Mouse (Mus musculus): ENCODE data around the gene Chd8.

DNA sequence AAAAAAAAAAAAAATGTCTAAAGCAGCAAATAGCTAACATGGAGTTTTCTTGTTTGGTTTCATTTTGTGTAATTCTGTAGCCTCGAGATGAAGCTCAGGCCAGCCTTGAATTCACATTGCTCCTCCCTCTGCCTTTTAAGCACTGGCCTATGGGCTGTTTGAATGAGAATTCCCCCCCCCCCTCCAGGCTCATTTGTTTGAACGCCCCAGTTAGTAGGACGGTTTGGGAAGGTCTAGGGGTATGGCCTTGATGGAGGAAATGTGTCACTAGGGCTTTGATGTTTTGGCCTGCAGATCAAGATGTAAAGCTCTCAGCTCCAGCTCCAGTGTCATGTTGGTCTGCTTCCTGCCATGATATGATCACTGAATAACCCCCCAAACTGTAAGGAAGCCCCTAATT lies 15.2 kb upstream of the Chd8 start:
- TF ChIP-seq POLR2A (IDR thresholded peaks at IDR 0.05; ENCODE audit: borderline replicate concordance, insufficient read depth, low read length), result no peak
- TF ChIP-seq CTCF (IDR thresholded peaks at IDR 0.05; ENCODE audit: borderline replicate concordance, insufficient read depth, low read depth, low read length), result no peak
